Mouse (Mus musculus) myocyte (in vitro differentiated cells): ENCODE measurements around the gene Cfap100. TPM values are rescaled to one million over a fixed set of nuclear protein-coding genes. Genes with fewer than 3 reads are reported as not detected.

Source experiments
- H3K27me3 ChIP-seq: one replicate; pipeline ENCODE4 v1.6.1; 2011; ENCODE audit not compliant: control insufficient read depth, insufficient read depth, insufficient read length
- H3K36me3 ChIP-seq: one replicate; pipeline ENCODE4 v1.6.1; 2011; ENCODE audit not compliant: control insufficient read depth, insufficient read depth
- H3K4me2 ChIP-seq: one replicate; pipeline ENCODE4 v1.6.1; 2011; ENCODE audit warnings: low read depth, control low read depth
- H3K4me3 ChIP-seq: one replicate; pipeline ENCODE4 v1.5.1; 2011; ENCODE audit warnings: mild to moderate bottlenecking, control low read depth, moderate library complexity
- H3K79me2 ChIP-seq: one replicate; pipeline ENCODE4 v1.6.1; 2011; ENCODE audit not compliant: control insufficient read depth, insufficient read depth
- H3ac ChIP-seq: one replicate; pipeline ENCODE4 v1.6.1; 2011; ENCODE audit not compliant: control insufficient read depth, insufficient read length
- CEBPB ChIP-seq: IDR thresholded peaks from 2 replicates; pipeline ENCODE4 v1.6.1; 2011; ENCODE audit warnings: mild to moderate bottlenecking, moderate library complexity; ENCODE audit not compliant: poor library complexity, insufficient read depth, severe bottlenecking
- E2F4 ChIP-seq: IDR thresholded peaks from one replicate; pipeline ENCODE4 v1.6.1; 2011; ENCODE audit warnings: mild to moderate bottlenecking, control low read depth, moderate library complexity; ENCODE audit not compliant: insufficient read depth
- MAX ChIP-seq: IDR thresholded peaks from one replicate; pipeline ENCODE4 v1.6.1; 2011; ENCODE audit warnings: low read depth, mild to moderate bottlenecking, control low read depth
- MYOD1 ChIP-seq, 3 experiments: IDR thresholded peaks; one replicate each; pipeline ENCODE4 v1.6.1; 2011; ENCODE audit warnings: control low read depth in 2 of 3, low read depth in 2 of 3, mild to moderate bottlenecking in 2 of 3, moderate library complexity in 1 of 3; ENCODE audit not compliant: insufficient read length in 2 of 3, control insufficient read depth in 1 of 3
- MYOG ChIP-seq, 3 experiments: IDR thresholded peaks; one replicate each; pipeline ENCODE4 v1.6.1; 2011; ENCODE audit warnings: control low read depth in 2 of 3, low read depth in 2 of 3, mild to moderate bottlenecking in 2 of 3; ENCODE audit not compliant: insufficient read length in 2 of 3, control insufficient read depth in 1 of 3, insufficient read depth in 1 of 3
- POLR2A ChIP-seq: IDR thresholded peaks from one replicate; pipeline ENCODE4 v1.6.1; 2011; ENCODE audit warnings: low read depth, mild to moderate bottlenecking, control low read depth, moderate library complexity; ENCODE audit not compliant: insufficient read length
- POLR2AphosphoS2 ChIP-seq: IDR thresholded peaks from one replicate; pipeline ENCODE4 v1.6.1; 2011; ENCODE audit warnings: low read depth, control low read depth; ENCODE audit not compliant: insufficient read length
- REST ChIP-seq: IDR thresholded peaks from one replicate; pipeline ENCODE4 v1.6.1; 2011; ENCODE audit warnings: mild to moderate bottlenecking, control low read depth, moderate library complexity; ENCODE audit not compliant: insufficient read depth, insufficient read length
- SRF ChIP-seq: IDR thresholded peaks from one replicate; pipeline ENCODE4 v1.6.1; 2011; ENCODE audit warnings: low read depth; ENCODE audit not compliant: control insufficient read depth, insufficient read length
- TCF12 ChIP-seq: IDR thresholded peaks from one replicate; pipeline ENCODE4 v1.6.1; 2011; ENCODE audit warnings: mild to moderate bottlenecking, control low read depth; ENCODE audit not compliant: poor library complexity, insufficient read depth, severe bottlenecking
- TCF3 ChIP-seq: IDR thresholded peaks from one replicate; pipeline ENCODE4 v1.6.1; 2011; ENCODE audit warnings: low read depth, control low read depth; ENCODE audit not compliant: insufficient read length
- USF1 ChIP-seq: IDR thresholded peaks from one replicate; pipeline ENCODE4 v1.6.1; 2011; ENCODE audit warnings: low read depth, mild to moderate bottlenecking, control low read depth, moderate library complexity
- polyA plus RNA-seq: library from polyadenylated mRNA; unstranded; fragments of >200 nt; fragmentation: generic; extraction: Trizol; gene quantifications from one replicate; pipeline ENCODE4 v1.2.1, GENCODE M21; 2012; ENCODE audit warnings: missing spikeins

The Cfap100 gene
- 0.02 TPM for polyA plus RNA-seq

GRCm38 (mm10) chr6:90428380-90428974 is at the start of gene Cfap100:
TSS of gene Cfap100 (minus strand) at chr6:90428797.
- H3K27me3 ChIP-seq: peaks cover 32% of the 10 kb centered on the region
- H3K4me3 ChIP-seq: no peak within 1 kb of the TSS
- no peaks in the 10 kb centered on the region for H3K79me2 ChIP-seq
- TF ChIP-seq CEBPB: no peak
- no peak for TF ChIP-seq TCF12
- no peak for TF ChIP-seq POLR2A
- TF ChIP-seq MYOG (IDR thresholded peaks at IDR 0.05; ENCODE audit: control insufficient read depth in 1 of 3, insufficient read depth in 1 of 3, insufficient read length in 2 of 3, low read depth in 2 of 3): no peak
- TF ChIP-seq REST: no peak
- no peak for TF ChIP-seq USF1
- no peak for TF ChIP-seq E2F4
- no peak for TF ChIP-seq POLR2AphosphoS2
- TF ChIP-seq MAX: no peak
- TF ChIP-seq TCF3: no peak
- TF ChIP-seq MYOD1 (IDR thresholded peaks at IDR 0.05; ENCODE audit: control insufficient read depth in 1 of 3, insufficient read length in 2 of 3, low read depth in 2 of 3): no peak
- no peak for TF ChIP-seq SRF
- no peak within 1 kb of the TSS for H3ac ChIP-seq
- no peaks in the 10 kb centered on the region for H3K36me3 ChIP-seq
- peak within 1 kb of the TSS; percentile 49 for H3K4me2 ChIP-seq

- Histone ChIP-seq H3K4me2 (peak overlapping the region; percentile 30), H3ac (no peak overlapping the region)
- TF ChIP-seq MYOD1 (IDR thresholded peaks at IDR 0.05; ENCODE audit: control insufficient read depth in 1 of 3, insufficient read length in 2 of 3, low read depth in 2 of 3) (peak in 1 of 3 experiments; percentile 27), CEBPB (no peak), E2F4 (no peak), SRF (no peak), POLR2A (no peak), MYOG (IDR thresholded peaks at IDR 0.05; ENCODE audit: control insufficient read depth in 1 of 3, insufficient read depth in 1 of 3, insufficient read length in 2 of 3, low read depth in 2 of 3) (peak in 1 of 3 experiments; percentile 11)
Observed at GRCm38 (mm10) chr6:90476941-90477518, 48.4 kb upstream of the Cfap100 start.

GRCm38 (mm10) chr6:90475854-90476212 is 47.2 kb upstream of the Cfap100 start:
- TF ChIP-seq SRF (no peak), POLR2AphosphoS2 (no peak), POLR2A (no peak), TCF12 (no peak), TCF3 (no peak), USF1 (no peak), REST (no peak), MYOD1 (IDR thresholded peaks at IDR 0.05; ENCODE audit: control insufficient read depth in 1 of 3, insufficient read length in 2 of 3, low read depth in 2 of 3) (no peak), MYOG (IDR thresholded peaks at IDR 0.05; ENCODE audit: control insufficient read depth in 1 of 3, insufficient read depth in 1 of 3, insufficient read length in 2 of 3, low read depth in 2 of 3) (no peak)
- Histone ChIP-seq H3K4me2 (no peak overlapping the region), H3K36me3 (no peaks in the 10 kb centered on the region), H3K27me3 (peaks cover 27% of the 10 kb centered on the region), H3ac (no peak overlapping the region), H3K79me2 (no peaks in the 10 kb centered on the region), H3K4me3 (no peak overlapping the region)

More at GRCm38 (mm10) chr6:90476941-90477518, 48.4 kb upstream of the Cfap100 start:
- no peak overlapping the region for H3K4me3 ChIP-seq
- H3K79me2 ChIP-seq: no peaks in the 10 kb centered on the region
- H3K27me3 ChIP-seq: peaks cover 21% of the 10 kb centered on the region
- H3K36me3 ChIP-seq: no peaks in the 10 kb centered on the region

- TF ChIP-seq REST: no peak
- no peak for TF ChIP-seq CEBPB
- no peak for TF ChIP-seq E2F4
- TF ChIP-seq POLR2AphosphoS2: no peak
- TF ChIP-seq TCF12: no peak
- TF ChIP-seq SRF: no peak
- no peak for TF ChIP-seq USF1
- TF ChIP-seq TCF3: no peak
- no peak for TF ChIP-seq MYOD1 (IDR thresholded peaks at IDR 0.05; ENCODE audit: control insufficient read depth in 1 of 3, insufficient read length in 2 of 3, low read depth in 2 of 3)
- H3K4me2 ChIP-seq: no peak overlapping the region
- H3K79me2 ChIP-seq: no peaks in the 10 kb centered on the region
- H3K27me3 ChIP-seq: peaks cover 27% of the 10 kb centered on the region
- no peak overlapping the region for H3ac ChIP-seq
- no peak overlapping the region for H3K4me3 ChIP-seq
- H3K36me3 ChIP-seq: no peaks in the 10 kb centered on the region
Observed at GRCm38 (mm10) chr6:90475176-90475853, 46.7 kb upstream of the Cfap100 start.

- Histone ChIP-seq H3K27me3 (peaks cover 27% of the 10 kb centered on the region), H3K36me3 (no peaks in the 10 kb centered on the region), H3K4me2 (no peak overlapping the region), H3K4me3 (no peak overlapping the region), H3K79me2 (no peaks in the 10 kb centered on the region), H3ac (no peak overlapping the region)
- TF ChIP-seq POLR2AphosphoS2: no peak
- TF ChIP-seq USF1: no peak
- no peak for TF ChIP-seq CEBPB
- TF ChIP-seq MAX: no peak
- TF ChIP-seq POLR2A: no peak
- no peak for TF ChIP-seq E2F4
- no peak for TF ChIP-seq SRF
- no peak for TF ChIP-seq TCF12
- no peak for TF ChIP-seq TCF3
- TF ChIP-seq MYOG (IDR thresholded peaks at IDR 0.05; ENCODE audit: control insufficient read depth in 1 of 3, insufficient read depth in 1 of 3, insufficient read length in 2 of 3, low read depth in 2 of 3): no peak
- TF ChIP-seq MYOD1 (IDR thresholded peaks at IDR 0.05; ENCODE audit: control insufficient read depth in 1 of 3, insufficient read length in 2 of 3, low read depth in 2 of 3): no peak
- TF ChIP-seq REST: no peak
Observed at GRCm38 (mm10) chr6:90474361-90474750, 45.8 kb upstream of the Cfap100 start.
